Mouse (Mus musculus): ENCODE measurements around the gene Klhl2. TPM values are rescaled to one million over a fixed set of nuclear protein-coding genes. Genes with fewer than 3 reads are reported as not detected.

Gene Klhl2
- total and polyA plus RNA-seq, 3 experiments, result 6.0 to 19.4 (median 14.5) TPM

GRCm38 (mm10) chr8:64732596-64732995 lies 117.2 kb downstream of the Klhl2 start:
- TF ChIP-seq CTCF (IDR thresholded peaks at IDR 0.05) (no peak), EP300 (IDR thresholded peaks at IDR 0.05; ENCODE audit: insufficient read depth, low read depth, low read length) (no peak), POLR2A (IDR thresholded peaks at IDR 0.05; ENCODE audit: insufficient read depth, low read depth, low read length) (no peak)
- intact Hi-C loops (cut with DNase I), result loop anchor here (2.0 to 5.0 kb wide), 3 partner anchors 40 to 208 kb away; partner anchors contain the start of gene Cpe
- Histone ChIP-seq H3K27ac (no peak overlapping the region; the same call in 1 of the 2 replicates), H3K4me3 (peak overlapping the region; percentile 87), H3K27me3 (ENCODE audit: control insufficient read depth, insufficient read depth, low read length) (no peaks in the 10 kb centered on the region), H3K79me2 (replicated peaks; ENCODE audit: control insufficient read depth, insufficient read depth, low read length) (no peaks in the 10 kb centered on the region), H3K4me1 (ENCODE audit: control insufficient read depth, insufficient read depth, low read length) (peaks cover 2% of the 10 kb centered on the region; the same call in 1 of the 2 replicates), H3K36me3 (ENCODE audit: control insufficient read depth, insufficient read depth, low read length) (no peaks in the 10 kb centered on the region; the same call in 1 of the 2 replicates), H3K9ac (ENCODE audit: low read depth, low read length) (peak overlapping the region; percentile 49)
- 12% methylated on average over 9 of the region's 9 CpGs for WGBS
- no peak for DNase-seq

GRCm38 (mm10) chr8:64728156-64728555 lies 121.7 kb downstream of the Klhl2 start:
- 93% methylated on average over 7 of the region's 7 CpGs for WGBS
- Histone ChIP-seq H3K36me3 (ENCODE audit: control insufficient read depth, insufficient read depth, low read length) (no peaks in the 10 kb centered on the region; the same call in 1 of the 2 replicates), H3K27me3 (ENCODE audit: control insufficient read depth, insufficient read depth, low read length) (no peaks in the 10 kb centered on the region), H3K4me3 (no peak overlapping the region), H3K79me2 (replicated peaks; ENCODE audit: control insufficient read depth, insufficient read depth, low read length) (no peaks in the 10 kb centered on the region), H3K4me1 (ENCODE audit: control insufficient read depth, insufficient read depth, low read length) (peaks cover 2% of the 10 kb centered on the region), H3K27ac (no peak overlapping the region), H3K9ac (ENCODE audit: low read depth, low read length) (no peak overlapping the region)
- TF ChIP-seq EP300 (IDR thresholded peaks at IDR 0.05; ENCODE audit: insufficient read depth, low read depth, low read length), result no peak
- no peak for TF ChIP-seq POLR2A (IDR thresholded peaks at IDR 0.05; ENCODE audit: insufficient read depth, low read depth, low read length)
- TF ChIP-seq CTCF (IDR thresholded peaks at IDR 0.05), result no peak
- no peak for DNase-seq
- intact Hi-C loops (cut with DNase I), result no loop called here

GRCm38 (mm10) chr8:64726190-64726695 lies 123.6 kb downstream of the Klhl2 start:
- H3K79me2 ChIP-seq (replicated peaks; ENCODE audit: control insufficient read depth, insufficient read depth, low read length), result no peaks in the 10 kb centered on the region
- WGBS, result 64% methylated on average over 4 of the region's 4 CpGs
- H3K9ac ChIP-seq (ENCODE audit: low read depth, low read length), result no peak overlapping the region
- intact Hi-C loops (cut with DNase I), result no loop called here
- no peak for DNase-seq
- TF ChIP-seq EP300 (IDR thresholded peaks at IDR 0.05; ENCODE audit: insufficient read depth, low read depth, low read length) (no peak), CTCF (IDR thresholded peaks at IDR 0.05) (no peak), POLR2A (IDR thresholded peaks at IDR 0.05; ENCODE audit: insufficient read depth, low read depth, low read length) (no peak)
- H3K27me3 ChIP-seq (ENCODE audit: control insufficient read depth, insufficient read depth, low read length), result no peaks in the 10 kb centered on the region
- H3K27ac ChIP-seq, result no peak overlapping the region
- no peak overlapping the region for H3K4me3 ChIP-seq
- H3K36me3 ChIP-seq (ENCODE audit: control insufficient read depth, insufficient read depth, low read length), result no peaks in the 10 kb centered on the region
- H3K4me1 ChIP-seq (ENCODE audit: control insufficient read depth, insufficient read depth, low read length), result no peaks in the 10 kb centered on the region; the same call in 1 of the 2 replicates

- no peak overlapping the region for H3K4me3 ChIP-seq
- no peak overlapping the region for H3K9ac ChIP-seq (ENCODE audit: low read depth, low read length)
- intact Hi-C loops (cut with DNase I), result no loop called here
- H3K36me3 ChIP-seq (ENCODE audit: control insufficient read depth, insufficient read depth, low read length), result no peaks in the 10 kb centered on the region
- H3K27me3 ChIP-seq (ENCODE audit: control insufficient read depth, insufficient read depth, low read length), result no peaks in the 10 kb centered on the region
- TF ChIP-seq EP300 (IDR thresholded peaks at IDR 0.05; ENCODE audit: insufficient read depth, low read depth, low read length) (no peak), POLR2A (IDR thresholded peaks at IDR 0.05; ENCODE audit: insufficient read depth, low read depth, low read length) (no peak), CTCF (IDR thresholded peaks at IDR 0.05) (no peak)
- H3K79me2 ChIP-seq (replicated peaks; ENCODE audit: control insufficient read depth, insufficient read depth, low read length), result no peaks in the 10 kb centered on the region
- H3K27ac ChIP-seq, result no peak overlapping the region
- H3K4me1 ChIP-seq (ENCODE audit: control insufficient read depth, insufficient read depth, low read length), result no peaks in the 10 kb centered on the region; the same call in 1 of the 2 replicates
- 85% methylated on average over 2 of the region's 2 CpGs for WGBS
- no peak for DNase-seq
Observed at GRCm38 (mm10) chr8:64723206-64723605, 126.6 kb downstream of the Klhl2 start.

GRCm38 (mm10) chr8:64717868-64718267 lies 131.9 kb downstream of the Klhl2 start:
- no peak for DNase-seq
- Histone ChIP-seq H3K36me3 (ENCODE audit: control insufficient read depth, insufficient read depth, low read length) (no peaks in the 10 kb centered on the region; the same call in 1 of the 2 replicates), H3K4me3 (no peak overlapping the region), H3K4me1 (ENCODE audit: control insufficient read depth, insufficient read depth, low read length) (no peaks in the 10 kb centered on the region), H3K79me2 (replicated peaks; ENCODE audit: control insufficient read depth, insufficient read depth, low read length) (no peaks in the 10 kb centered on the region), H3K27ac (no peak overlapping the region), H3K9ac (ENCODE audit: low read depth, low read length) (no peak overlapping the region), H3K27me3 (ENCODE audit: control insufficient read depth, insufficient read depth, low read length) (no peaks in the 10 kb centered on the region)
- peak; percentile 16 for TF ChIP-seq CTCF (IDR thresholded peaks at IDR 0.05)
- no peak for TF ChIP-seq POLR2A (IDR thresholded peaks at IDR 0.05; ENCODE audit: insufficient read depth, low read depth, low read length)
- TF ChIP-seq EP300 (IDR thresholded peaks at IDR 0.05; ENCODE audit: insufficient read depth, low read depth, low read length), result no peak
- intact Hi-C loops (cut with DNase I), result no loop called here
- WGBS, result 89% methylated on average over 7 of the region's 7 CpGs

GRCm38 (mm10) chr8:64712499-64712898 lies 137.3 kb downstream of the Klhl2 start:
- Histone ChIP-seq H3K27ac (no peak overlapping the region), H3K4me1 (ENCODE audit: control insufficient read depth, insufficient read depth, low read length) (no peaks in the 10 kb centered on the region), H3K36me3 (ENCODE audit: control insufficient read depth, insufficient read depth, low read length) (no peaks in the 10 kb centered on the region; the same call in 1 of the 2 replicates), H3K9ac (ENCODE audit: low read depth, low read length) (no peak overlapping the region), H3K79me2 (replicated peaks; ENCODE audit: control insufficient read depth, insufficient read depth, low read length) (no peaks in the 10 kb centered on the region), H3K4me3 (no peak overlapping the region), H3K27me3 (ENCODE audit: control insufficient read depth, insufficient read depth, low read length) (no peaks in the 10 kb centered on the region)
- TF ChIP-seq CTCF (IDR thresholded peaks at IDR 0.05), result no peak
- no peak for TF ChIP-seq POLR2A (IDR thresholded peaks at IDR 0.05; ENCODE audit: insufficient read depth, low read depth, low read length)
- TF ChIP-seq EP300 (IDR thresholded peaks at IDR 0.05; ENCODE audit: insufficient read depth, low read depth, low read length), result no peak
- WGBS, result 91% methylated on average over 7 of the region's 7 CpGs
- intact Hi-C loops (cut with DNase I), result no loop called here
- DNase-seq, result no peak
